Mouse (Mus musculus): ENCODE data around the gene Rdm1. TPM values are rescaled to one million over a fixed set of nuclear protein-coding genes. Genes with fewer than 3 reads are reported as not detected.

The Rdm1 gene
- polyA plus RNA-seq, 1 experiment: 39.2 TPM

DNA sequence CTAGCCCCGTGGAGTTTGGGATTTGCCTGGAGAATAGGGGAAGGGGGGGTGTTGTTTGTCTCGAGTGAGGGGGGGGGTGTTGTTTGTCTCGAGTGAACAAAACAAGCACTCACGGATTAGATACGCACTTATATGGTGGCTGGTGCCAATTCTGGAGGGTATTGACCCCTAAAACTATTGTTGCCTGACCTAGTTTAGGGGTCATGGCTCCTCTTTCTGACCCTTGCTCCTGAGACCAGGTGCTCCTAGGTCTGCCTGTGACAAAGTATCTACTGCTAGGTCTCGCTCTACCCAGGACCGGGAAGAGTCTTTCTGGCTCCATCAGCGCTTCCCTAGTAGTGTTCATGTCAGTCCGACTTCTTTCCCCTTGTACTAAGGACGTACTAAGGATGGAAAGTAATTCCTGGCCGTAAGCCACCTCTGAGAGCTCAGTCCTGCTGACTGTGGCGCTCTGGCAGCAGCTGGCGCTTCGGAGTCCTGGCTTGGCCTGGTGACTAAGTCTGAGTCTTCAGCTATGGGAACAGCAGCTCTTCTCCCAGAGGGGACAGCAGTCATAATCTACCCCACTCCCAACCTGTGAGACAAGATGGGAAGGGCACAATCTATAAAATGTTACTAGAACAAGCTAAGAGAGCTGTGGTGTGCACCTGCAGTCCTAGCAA is 41.0 kb downstream of the Rdm1 start:
- peaks cover 8% of the 10 kb centered on the region for H3K4me1 ChIP-seq (replicated peaks; ENCODE audit: control insufficient read depth, insufficient read depth, low read length)

DNA sequence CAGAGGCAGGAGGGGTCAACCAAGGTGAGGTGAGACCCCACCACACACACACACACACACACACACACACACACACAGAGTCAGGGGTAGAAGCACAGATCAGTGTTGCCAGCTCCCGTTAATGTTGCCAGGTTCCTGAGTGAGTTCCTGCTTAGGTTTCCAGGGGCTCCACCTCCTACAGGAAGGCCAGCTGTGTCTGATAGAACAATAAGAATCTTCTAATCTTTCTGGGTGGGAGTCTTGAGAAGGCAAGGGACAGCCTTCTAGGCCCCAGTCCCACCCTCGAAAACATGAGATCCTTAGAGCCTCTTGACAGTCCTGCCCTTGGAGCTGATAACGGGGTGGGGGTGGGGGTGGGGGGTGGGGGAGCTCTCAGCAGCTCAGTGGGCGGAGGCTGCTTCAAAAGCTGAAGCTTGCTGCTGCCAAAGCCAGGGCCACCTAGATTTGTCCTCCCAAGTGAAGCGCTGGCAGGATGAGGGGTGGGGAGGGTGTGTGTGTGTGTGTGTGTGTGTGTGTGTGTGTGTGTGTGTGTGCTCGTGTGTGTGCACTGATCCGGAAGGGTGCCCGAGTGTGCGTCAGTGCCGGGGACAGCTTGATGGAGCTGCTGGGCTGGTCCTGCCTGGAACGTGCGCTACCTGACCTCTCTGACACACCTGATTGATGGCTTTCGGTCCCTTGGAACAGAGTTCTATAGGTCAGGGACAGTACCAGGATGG is 41.7 kb downstream of the Rdm1 start:
- no peak overlapping the region for H3K4me3 ChIP-seq (ENCODE audit: control insufficient read depth, insufficient read depth, low read length)
- TF ChIP-seq POLR2A (IDR thresholded peaks at IDR 0.05; ENCODE audit: control insufficient read depth, extremely low read depth, insufficient read depth, low read length, poor library complexity): no peak
- no peak for TF ChIP-seq CTCF (IDR thresholded peaks at IDR 0.05; ENCODE audit: borderline replicate concordance, control insufficient read depth, extremely low read depth, insufficient read depth, low read length, poor library complexity)
- no peaks in the 10 kb centered on the region for H3K27me3 ChIP-seq (ENCODE audit: control insufficient read depth, insufficient read depth, low read length)
- no peak for DNase-seq
- H3K27ac ChIP-seq (ENCODE audit: control insufficient read depth, insufficient read depth, low read length): no peak overlapping the region
- H3K4me1 ChIP-seq (replicated peaks; ENCODE audit: control insufficient read depth, insufficient read depth, low read length): peaks cover 8% of the 10 kb centered on the region
- H3K36me3 ChIP-seq (ENCODE audit: control insufficient read depth, insufficient read depth, low read length): no peaks in the 10 kb centered on the region
- 78% methylated on average over 13 of the region's 13 CpGs for WGBS

More for the DNA sequence above, 41.0 kb downstream of the Rdm1 start:
- no peak for DNase-seq
- Histone ChIP-seq H3K27me3 (ENCODE audit: control insufficient read depth, insufficient read depth, low read length) (no peaks in the 10 kb centered on the region), H3K36me3 (ENCODE audit: control insufficient read depth, insufficient read depth, low read length) (no peaks in the 10 kb centered on the region), H3K4me3 (ENCODE audit: control insufficient read depth, insufficient read depth, low read length) (no peak overlapping the region), H3K27ac (ENCODE audit: control insufficient read depth, insufficient read depth, low read length) (no peak overlapping the region)
- no peak for TF ChIP-seq CTCF (IDR thresholded peaks at IDR 0.05; ENCODE audit: borderline replicate concordance, control insufficient read depth, extremely low read depth, insufficient read depth, low read length, poor library complexity)
- no peak for TF ChIP-seq POLR2A (IDR thresholded peaks at IDR 0.05; ENCODE audit: control insufficient read depth, extremely low read depth, insufficient read depth, low read length, poor library complexity)
- WGBS: 91% methylated on average over 14 of the region's 14 CpGs

DNA sequence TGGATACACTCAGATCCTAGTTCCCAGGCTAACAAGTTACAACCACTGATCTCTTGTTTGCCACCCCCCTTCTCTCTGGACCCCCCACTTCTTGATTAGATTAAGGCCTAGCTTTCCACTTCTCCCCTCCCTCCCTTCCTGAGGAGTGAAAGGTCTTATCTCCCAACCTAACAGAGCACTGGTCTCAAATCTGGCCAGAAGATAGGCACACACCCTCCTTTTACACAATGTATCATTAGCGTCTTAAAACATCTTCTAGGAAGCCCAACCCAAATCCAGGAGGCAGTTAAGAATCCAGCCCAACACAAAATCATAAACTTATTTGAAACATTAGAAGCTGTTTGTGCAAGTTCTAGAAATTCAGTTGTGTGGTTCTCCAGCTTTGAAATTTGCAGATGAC is 43.3 kb downstream of the Rdm1 start:
- Histone ChIP-seq H3K4me1 (replicated peaks; ENCODE audit: control insufficient read depth, insufficient read depth, low read length) (peaks cover 6% of the 10 kb centered on the region), H3K36me3 (ENCODE audit: control insufficient read depth, insufficient read depth, low read length) (no peaks in the 10 kb centered on the region), H3K4me3 (ENCODE audit: control insufficient read depth, insufficient read depth, low read length) (no peak overlapping the region), H3K27ac (ENCODE audit: control insufficient read depth, insufficient read depth, low read length) (no peak overlapping the region), H3K27me3 (ENCODE audit: control insufficient read depth, insufficient read depth, low read length) (no peaks in the 10 kb centered on the region)
- no peak for DNase-seq
- 88% methylated on average over 1 of the region's 1 CpGs for WGBS
- TF ChIP-seq CTCF (IDR thresholded peaks at IDR 0.05; ENCODE audit: borderline replicate concordance, control insufficient read depth, extremely low read depth, insufficient read depth, low read length, poor library complexity): no peak
- TF ChIP-seq POLR2A (IDR thresholded peaks at IDR 0.05; ENCODE audit: control insufficient read depth, extremely low read depth, insufficient read depth, low read length, poor library complexity): no peak

DNA sequence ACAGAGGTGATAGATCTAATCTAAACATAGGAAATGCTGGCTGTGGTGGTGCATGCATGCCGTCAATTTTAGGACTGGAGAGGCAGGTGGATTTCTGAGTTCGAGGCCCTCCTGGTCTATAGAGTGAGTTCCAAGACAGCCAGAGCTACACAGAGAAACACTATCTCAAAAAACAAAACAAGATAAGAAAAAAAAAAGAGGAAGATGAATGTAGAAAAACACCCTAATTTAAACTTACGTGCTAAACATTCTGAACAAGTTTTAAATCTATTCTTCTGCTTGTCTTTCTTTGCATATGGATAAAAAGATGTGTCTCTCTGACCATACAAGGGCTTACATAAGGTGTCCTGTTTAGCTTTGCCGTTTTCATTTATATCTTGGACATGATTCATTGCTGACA is 44.3 kb downstream of the Rdm1 start:
- Histone ChIP-seq H3K27ac (ENCODE audit: control insufficient read depth, insufficient read depth, low read length) (no peak overlapping the region), H3K4me3 (ENCODE audit: control insufficient read depth, insufficient read depth, low read length) (no peak overlapping the region), H3K4me1 (replicated peaks; ENCODE audit: control insufficient read depth, insufficient read depth, low read length) (0 out of 2 replicates have a peak, but pooled peaks cover 2% of the 10 kb centered on the region), H3K36me3 (ENCODE audit: control insufficient read depth, insufficient read depth, low read length) (no peaks in the 10 kb centered on the region), H3K27me3 (ENCODE audit: control insufficient read depth, insufficient read depth, low read length) (no peaks in the 10 kb centered on the region)
- 86% methylated on average over 4 of the region's 4 CpGs for WGBS
- TF ChIP-seq POLR2A (IDR thresholded peaks at IDR 0.05; ENCODE audit: control insufficient read depth, extremely low read depth, insufficient read depth, low read length, poor library complexity): no peak
- TF ChIP-seq CTCF (IDR thresholded peaks at IDR 0.05; ENCODE audit: borderline replicate concordance, control insufficient read depth, extremely low read depth, insufficient read depth, low read length, poor library complexity): no peak
- no peak for DNase-seq

DNA sequence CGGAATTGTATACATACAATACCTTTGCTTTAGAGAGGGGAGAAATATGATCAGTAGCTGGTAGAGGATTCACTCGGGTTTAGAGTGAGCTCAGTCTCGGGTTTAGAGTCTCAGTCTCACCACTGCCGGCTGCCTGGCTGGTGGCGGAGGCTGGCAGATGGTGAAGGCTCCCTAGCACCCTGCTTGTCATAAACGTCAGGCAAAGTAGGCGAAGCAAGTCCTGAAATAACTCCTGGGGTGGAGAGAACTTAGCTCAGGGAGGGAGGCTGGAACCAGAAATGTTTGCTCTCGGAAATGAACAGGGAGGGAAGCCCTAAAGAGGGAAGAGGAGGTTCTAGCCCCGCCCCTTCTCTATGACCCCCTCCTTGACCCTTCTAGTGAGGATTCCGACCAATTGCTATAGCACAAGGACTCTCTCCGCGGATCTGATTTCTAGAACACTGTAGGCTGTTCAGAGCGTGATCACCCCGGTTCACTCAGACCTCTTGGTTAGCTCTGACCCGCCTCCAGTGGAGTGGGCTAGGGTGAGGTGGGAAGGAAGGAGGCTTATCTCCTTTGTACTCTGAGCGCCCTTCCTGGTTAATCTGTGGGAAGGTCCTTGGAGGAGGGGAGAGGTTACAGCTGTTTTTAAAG is 46.1 kb downstream of the Rdm1 start:
- DNase-seq: no peak
- H3K4me3 ChIP-seq (ENCODE audit: control insufficient read depth, insufficient read depth, low read length): no peak overlapping the region
- 48% methylated on average over 16 of the region's 16 CpGs for WGBS
- H3K36me3 ChIP-seq (ENCODE audit: control insufficient read depth, insufficient read depth, low read length): no peaks in the 10 kb centered on the region
- TF ChIP-seq POLR2A (IDR thresholded peaks at IDR 0.05; ENCODE audit: control insufficient read depth, extremely low read depth, insufficient read depth, low read length, poor library complexity): no peak
- no peak for TF ChIP-seq CTCF (IDR thresholded peaks at IDR 0.05; ENCODE audit: borderline replicate concordance, control insufficient read depth, extremely low read depth, insufficient read depth, low read length, poor library complexity)
- H3K27ac ChIP-seq (ENCODE audit: control insufficient read depth, insufficient read depth, low read length): no peak overlapping the region
- H3K4me1 ChIP-seq (replicated peaks; ENCODE audit: control insufficient read depth, insufficient read depth, low read length): no peaks in the 10 kb centered on the region
- H3K27me3 ChIP-seq (ENCODE audit: control insufficient read depth, insufficient read depth, low read length): no peaks in the 10 kb centered on the region

DNA sequence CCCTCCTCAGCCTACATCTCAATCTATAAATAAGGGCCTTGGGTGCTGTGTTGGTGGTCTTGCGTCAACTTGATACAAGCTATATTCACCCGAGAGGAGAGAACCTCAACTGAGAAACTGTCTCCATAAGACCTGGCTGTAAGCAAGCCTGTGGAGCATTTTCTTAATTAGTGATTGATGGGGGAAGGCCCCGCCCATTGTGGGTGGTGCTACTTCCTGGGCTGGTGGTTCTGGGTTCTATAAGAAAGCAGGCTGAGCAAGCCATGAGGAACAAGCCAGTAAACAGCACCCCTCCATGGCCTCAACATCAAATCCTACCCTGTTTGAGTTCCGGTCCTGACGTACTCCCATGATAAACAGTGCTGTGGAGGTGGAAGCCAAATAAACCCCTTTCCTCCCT is 47.1 kb downstream of the Rdm1 start:
- no peak for DNase-seq
- WGBS: 94% methylated on average over 5 of the region's 5 CpGs
- Histone ChIP-seq H3K36me3 (ENCODE audit: control insufficient read depth, insufficient read depth, low read length) (no peaks in the 10 kb centered on the region), H3K4me3 (ENCODE audit: control insufficient read depth, insufficient read depth, low read length) (no peak overlapping the region), H3K4me1 (replicated peaks; ENCODE audit: control insufficient read depth, insufficient read depth, low read length) (no peaks in the 10 kb centered on the region), H3K27ac (ENCODE audit: control insufficient read depth, insufficient read depth, low read length) (no peak overlapping the region), H3K27me3 (ENCODE audit: control insufficient read depth, insufficient read depth, low read length) (no peaks in the 10 kb centered on the region)
- no peak for TF ChIP-seq POLR2A (IDR thresholded peaks at IDR 0.05; ENCODE audit: control insufficient read depth, extremely low read depth, insufficient read depth, low read length, poor library complexity)
- no peak for TF ChIP-seq CTCF (IDR thresholded peaks at IDR 0.05; ENCODE audit: borderline replicate concordance, control insufficient read depth, extremely low read depth, insufficient read depth, low read length, poor library complexity)
